Mouse (Mus musculus): ENCODE measurements at regions not wholly inside any gene's neighbourhood (a gene's known extent, or its start where the extent isn't known, plus 50 kb on each side); places are given as distances from the start of the nearest gene placed in this dataset.

DNA sequence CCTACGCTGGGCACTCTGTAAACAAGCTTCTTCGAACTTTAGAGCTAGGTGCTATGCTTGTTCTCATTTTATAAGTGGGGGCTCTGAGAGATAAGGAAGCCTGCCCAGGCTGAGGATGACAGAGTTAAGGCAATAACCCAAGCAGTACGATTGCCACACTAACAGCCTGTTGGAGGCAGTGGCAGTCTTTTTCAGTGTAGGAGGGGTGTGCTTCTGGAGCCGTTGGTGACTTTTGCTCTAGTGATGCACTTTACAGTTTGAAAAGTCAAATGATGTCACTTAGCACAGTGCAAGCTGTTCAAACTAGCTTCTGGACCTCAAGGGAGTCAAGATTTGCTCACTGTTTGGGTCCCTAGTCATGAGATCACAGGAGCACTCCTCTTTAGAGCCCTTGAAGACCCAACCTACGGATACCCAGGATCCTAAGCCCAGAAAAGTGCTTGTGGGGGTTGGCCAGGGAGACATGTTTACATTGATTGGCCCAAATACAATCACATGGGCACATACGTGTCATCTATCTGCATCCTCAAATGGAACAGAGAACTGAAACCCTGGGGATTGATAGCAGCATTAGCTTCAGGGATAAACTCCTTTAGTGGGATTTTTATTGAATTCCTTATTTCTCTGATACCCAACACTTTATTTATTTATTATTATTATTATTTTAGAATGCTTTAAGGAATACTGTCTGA is 117.7 kb upstream of the Tbl1xr1 start:
- TF ChIP-seq POLR2A (IDR thresholded peaks at IDR 0.05; ENCODE audit: borderline replicate concordance, insufficient read depth, low read length) (no peak), CTCF (IDR thresholded peaks at IDR 0.05; ENCODE audit: borderline replicate concordance, insufficient read depth, low read depth, low read length) (no peak)
